Mouse (Mus musculus) ovary, adult 18-20 months (tissue): ENCODE data around the gene Svs1.

Source experiments
- DNase-seq: peaks from one replicate; pipeline ENCODE4 v3.0.0; 2022; ENCODE audit warnings: low spot score, mixed read lengths

The Svs1 gene

GRCm38 (mm10) chr6:49011191-49011590 is 24.5 kb downstream of the Svs1 start:
- no peak for DNase-seq

DNA sequence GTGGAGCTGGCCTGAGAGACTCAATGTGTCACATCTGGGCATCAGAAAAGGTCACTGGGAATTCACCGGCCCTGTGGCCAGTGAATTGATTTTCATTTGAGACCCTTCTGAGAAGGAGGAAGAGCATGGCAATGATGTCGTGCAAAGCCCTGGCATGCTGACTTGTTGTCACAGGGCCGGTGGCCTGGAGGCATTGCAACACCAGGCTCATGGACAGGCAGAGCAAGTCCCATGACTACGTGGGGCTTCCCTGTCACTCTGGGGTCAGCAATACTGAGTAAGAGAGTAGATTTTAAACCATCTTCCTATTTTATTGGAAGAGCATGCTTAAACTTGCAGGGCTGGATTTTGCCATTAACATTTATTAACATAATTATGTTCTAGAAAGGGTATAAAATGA is 26.4 kb downstream of the Svs1 start:
- no peak for DNase-seq

DNA sequence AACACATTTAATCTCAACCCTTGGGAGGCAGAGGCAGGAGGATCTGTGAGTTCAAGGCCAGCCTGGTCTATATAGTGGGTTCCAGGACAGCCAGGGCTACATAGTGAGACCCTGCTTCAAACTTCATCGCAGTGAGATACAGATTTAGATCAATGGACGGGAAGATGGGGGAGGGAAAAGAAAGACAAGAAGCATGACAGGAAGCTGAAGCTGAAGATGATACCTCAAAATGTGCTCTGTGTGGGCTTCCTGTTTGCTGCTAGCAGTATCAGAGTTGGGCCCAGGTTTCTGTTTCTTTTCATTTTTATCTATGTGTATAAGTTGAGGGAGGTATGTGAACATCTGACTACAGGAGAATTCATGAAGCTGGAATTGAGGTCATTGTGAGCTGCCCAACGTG is 26.8 kb downstream of the Svs1 start:
- DNase-seq = no peak

DNA sequence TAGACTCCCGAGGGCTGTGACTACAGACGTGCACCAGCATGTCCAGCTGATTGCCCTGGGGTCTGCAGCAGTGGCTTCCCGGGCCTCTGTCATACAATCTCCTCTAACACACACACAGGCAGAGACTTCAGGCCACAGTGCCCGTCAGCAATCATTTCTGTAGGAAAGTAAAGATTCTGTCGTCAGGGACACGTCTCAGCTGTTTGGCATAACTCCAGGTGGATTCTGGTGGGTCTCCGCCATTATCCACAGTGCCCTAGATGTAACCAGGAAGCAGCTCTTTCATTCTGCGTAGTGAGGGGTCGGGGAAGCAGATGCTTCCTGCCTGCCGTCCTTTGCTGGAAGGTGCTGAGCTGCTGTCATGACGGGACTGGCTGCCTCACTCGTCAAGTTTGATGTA is 30.5 kb downstream of the Svs1 start:
- no peak for DNase-seq

DNA sequence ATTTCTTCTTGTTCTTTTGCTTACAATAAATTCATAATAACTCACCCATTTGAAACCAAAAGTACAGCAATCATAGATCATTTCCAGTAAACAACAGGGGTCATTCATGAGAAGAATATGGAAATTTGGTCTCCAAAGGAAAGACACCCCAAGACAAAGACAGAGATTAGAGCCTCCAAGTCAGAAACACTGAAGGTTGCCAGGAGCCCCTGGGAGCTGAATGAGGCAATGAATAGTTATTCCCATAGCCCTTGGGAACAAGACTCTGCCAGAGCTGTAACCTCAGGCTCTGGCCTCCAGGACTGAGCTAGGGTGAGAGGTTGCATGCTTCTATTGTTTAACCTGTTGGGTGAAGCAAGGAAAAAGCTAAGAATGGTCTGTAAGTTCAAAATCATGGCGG is 32.7 kb downstream of the Svs1 start:
- DNase-seq = no peak

- no peak for DNase-seq
These were observed 34.7 kb downstream of the Svs1 start for GRCm38 (mm10) chr6:49021141-49022012.

- no peak for DNase-seq
These were observed 35.7 kb downstream of the Svs1 start for GRCm38 (mm10) chr6:49022384-49022783.

DNA sequence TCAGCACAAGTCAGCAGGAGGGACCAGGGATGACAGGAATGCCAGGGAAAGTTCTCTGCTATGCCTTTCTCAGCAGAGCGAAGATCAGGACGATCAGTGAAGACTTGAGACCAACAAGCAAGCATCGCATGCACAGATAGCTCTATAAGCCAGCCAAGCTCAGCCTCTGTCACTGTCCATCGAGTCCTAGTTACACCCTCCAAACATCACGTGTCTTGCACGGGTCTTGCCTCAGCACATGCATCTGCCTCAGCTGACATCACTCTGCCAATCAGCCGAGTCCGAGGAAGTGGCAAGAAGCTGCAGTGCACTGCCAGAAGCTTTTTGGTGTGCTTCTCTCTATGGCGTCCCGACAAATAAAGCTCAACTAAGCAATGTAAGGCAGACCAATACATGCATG is 36.7 kb downstream of the Svs1 start:
- no peak for DNase-seq

DNA sequence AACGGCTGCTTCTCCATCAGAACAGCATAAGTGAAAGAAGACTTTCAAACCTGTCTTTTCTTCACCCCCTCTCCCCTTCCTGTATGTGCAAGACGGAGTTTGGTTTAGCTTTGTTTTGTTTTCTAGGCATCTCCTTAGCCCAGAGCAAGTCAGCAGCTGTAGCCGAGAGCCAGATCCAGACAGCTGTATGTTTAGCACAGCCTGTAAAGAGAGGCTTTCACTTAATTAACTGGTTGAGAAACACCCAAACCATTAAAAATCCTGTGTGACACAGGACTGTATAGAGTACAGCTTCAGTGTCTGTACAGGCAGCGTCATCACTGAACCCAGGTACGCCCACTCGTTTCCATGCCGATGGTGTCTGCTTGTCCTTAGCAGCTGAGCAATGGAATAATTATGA is 38.6 kb downstream of the Svs1 start:
- DNase-seq = no peak

DNA sequence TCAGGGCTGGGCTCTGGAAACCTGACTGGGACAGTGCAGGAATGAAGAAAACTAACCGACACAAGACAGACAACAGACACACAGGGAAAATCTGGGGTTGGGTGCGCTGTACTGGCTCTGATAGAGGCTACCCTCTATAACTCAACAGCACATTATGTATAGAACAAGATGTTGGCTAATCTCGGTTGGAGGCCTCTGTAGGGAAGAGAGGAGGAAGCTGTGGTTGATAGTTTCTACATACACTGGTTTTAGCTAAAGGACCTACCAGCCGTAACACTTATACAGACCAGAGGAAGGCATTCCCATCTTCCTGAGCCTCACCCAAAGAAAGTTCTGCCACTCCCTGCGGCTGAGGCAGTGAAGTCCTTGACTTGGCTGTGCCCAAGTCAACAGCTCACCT is 39.8 kb downstream of the Svs1 start:
- no peak for DNase-seq

DNA sequence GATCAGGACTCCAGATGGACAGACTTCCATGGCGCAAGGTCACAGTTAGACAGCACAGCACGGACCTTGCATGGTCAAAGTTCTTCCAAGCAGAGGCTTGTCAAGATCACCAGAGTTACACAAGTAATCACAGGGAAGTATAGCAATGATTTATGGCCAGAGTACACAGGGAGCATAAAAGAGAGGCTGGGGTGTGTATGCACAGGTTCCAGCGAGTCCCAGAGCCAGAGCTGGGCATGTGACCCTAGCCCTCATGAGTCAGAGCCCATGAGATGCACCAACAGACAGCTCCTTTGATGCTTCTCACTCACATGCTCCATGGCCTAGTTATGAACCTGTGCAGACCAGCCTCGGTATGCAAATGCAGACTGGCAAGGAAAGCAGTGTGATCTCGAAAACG is 41.4 kb downstream of the Svs1 start:
- no peak for DNase-seq

GRCm38 (mm10) chr6:49028708-49029107 is 42.0 kb downstream of the Svs1 start:
- no peak for DNase-seq

DNA sequence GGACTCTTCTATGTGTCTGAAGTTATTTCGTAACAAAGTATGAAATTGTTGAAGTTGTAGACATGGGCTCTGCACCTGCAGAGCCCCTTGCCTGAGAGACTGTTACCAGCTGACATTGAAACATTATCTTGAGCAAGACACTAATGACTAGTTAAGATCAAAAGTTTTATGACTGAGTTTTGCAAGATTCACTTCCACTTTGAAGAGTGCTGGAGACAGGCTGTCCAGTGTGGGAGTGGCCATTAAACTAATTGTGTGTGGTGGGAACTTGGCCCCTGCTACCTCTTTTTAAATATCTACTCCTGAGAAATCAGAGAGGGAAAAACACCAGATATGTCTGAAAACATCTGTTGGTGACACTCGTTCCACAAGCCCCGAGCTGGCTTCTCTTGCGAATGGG is 44.6 kb downstream of the Svs1 start:
- DNase-seq = no peak

DNA sequence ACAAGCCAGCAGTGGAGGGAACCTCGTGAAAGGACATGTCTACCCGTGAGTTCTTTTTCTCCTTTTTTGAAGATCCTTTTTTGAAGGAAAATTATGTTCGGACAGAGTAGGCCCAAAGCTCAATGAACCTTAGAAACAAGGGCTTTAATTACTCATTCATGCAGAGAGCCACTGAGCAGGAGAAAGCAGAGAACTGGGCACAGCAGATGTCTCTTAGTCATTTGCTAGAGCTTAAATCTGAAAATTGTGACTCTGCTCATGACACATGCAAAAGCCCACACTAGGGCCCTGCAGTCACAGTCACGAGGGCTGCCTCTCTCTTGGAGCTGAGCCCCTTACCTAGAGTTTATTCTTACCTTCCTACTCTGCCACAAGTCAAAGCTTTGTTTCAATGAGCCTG is 46.1 kb downstream of the Svs1 start:
- no peak for DNase-seq

GRCm38 (mm10) chr6:49036275-49037267 is 49.9 kb downstream of the Svs1 start, which contains the start of gene Gpnmb:
Gpnmb (plus strand) TSS chr6:49036546.
- no peak for DNase-seq

DNA sequence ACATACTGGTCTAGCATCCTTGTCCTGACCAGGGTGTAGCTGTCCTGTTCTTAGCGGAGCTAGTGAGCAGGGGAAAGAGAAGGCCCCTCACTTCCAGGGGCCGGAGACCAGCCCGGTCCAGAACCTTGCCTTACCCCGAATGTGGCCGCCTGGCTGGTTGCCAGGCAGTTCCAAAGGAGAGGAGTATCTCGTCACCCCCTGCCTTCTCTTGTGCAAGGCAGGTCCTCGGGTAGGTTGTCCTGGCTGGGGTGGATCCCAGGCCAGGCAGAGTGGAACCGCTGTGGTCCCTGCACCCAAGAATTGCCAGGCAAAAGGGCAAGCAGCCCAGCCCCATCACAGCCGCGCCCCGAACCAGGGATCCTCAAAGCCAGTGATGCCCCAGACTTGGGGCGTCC is 50.6 kb downstream of the Svs1 start:
- DNase-seq = no peak

- DNase-seq = no peak
These were observed 53.0 kb downstream of the Svs1 start for GRCm38 (mm10) chr6:49039470-49040180.
